Mouse (Mus musculus): Measurements from ENCODE around the gene Cyp27a1. TPM values are rescaled to one million over a fixed set of nuclear protein-coding genes. Genes with fewer than 3 reads are reported as not detected.

Gene Cyp27a1
- total and polyA plus RNA-seq, 2 experiments from 2014 or later, result 2.6 to 4.4 TPM

DNA sequence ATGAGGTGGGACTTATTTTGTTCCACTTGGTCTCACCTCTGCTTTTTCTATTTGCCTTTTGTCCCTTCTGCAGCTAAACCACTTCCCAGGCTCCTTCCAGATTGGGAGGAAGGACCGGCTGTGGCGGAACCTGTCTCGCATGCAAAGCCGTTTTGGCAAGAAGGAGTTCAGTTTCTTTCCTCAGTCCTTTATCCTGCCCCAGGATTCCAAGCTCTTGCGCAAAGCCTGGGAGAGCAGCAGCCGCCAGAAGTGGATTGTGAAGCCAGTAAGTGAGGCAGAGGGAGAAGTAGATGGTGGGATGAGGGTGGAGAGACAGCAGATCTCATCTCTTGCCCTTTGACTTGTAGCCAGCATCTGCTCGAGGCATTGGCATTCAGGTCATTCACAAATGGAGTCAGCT lies 26.2 kb upstream of the Cyp27a1 start:
- Histone ChIP-seq H3K4me3 (ENCODE audit: low read depth, low read length) (no peak overlapping the region), H3K4me2 (ENCODE audit: low read depth, low read length, poor library complexity, severe bottlenecking) (no peak overlapping the region), H3K27me3 (ENCODE audit: insufficient read depth, low read length) (no peaks in the 10 kb centered on the region), H3K9me3 (ENCODE audit: low read length) (no peaks in the 10 kb centered on the region), H3K9ac (replicated peaks; ENCODE audit: low read length, poor library complexity, severe bottlenecking) (no peak overlapping the region), H3K4me1 (ENCODE audit: insufficient read depth, low read length) (no peaks in the 10 kb centered on the region), H3K36me3 (ENCODE audit: insufficient read depth, low read length) (peaks cover 68% of the 10 kb centered on the region), H3K27ac (ENCODE audit: low read depth, low read length) (no peak overlapping the region)
- DNase-seq (ENCODE audit: low spot score), result no peak
- 88% methylated on average over 7 of the region's 7 CpGs for WGBS
- no peak for TF ChIP-seq CTCF (IDR thresholded peaks at IDR 0.05)
- ATAC-seq (ENCODE audit: low FRiP score), result no peak

DNA sequence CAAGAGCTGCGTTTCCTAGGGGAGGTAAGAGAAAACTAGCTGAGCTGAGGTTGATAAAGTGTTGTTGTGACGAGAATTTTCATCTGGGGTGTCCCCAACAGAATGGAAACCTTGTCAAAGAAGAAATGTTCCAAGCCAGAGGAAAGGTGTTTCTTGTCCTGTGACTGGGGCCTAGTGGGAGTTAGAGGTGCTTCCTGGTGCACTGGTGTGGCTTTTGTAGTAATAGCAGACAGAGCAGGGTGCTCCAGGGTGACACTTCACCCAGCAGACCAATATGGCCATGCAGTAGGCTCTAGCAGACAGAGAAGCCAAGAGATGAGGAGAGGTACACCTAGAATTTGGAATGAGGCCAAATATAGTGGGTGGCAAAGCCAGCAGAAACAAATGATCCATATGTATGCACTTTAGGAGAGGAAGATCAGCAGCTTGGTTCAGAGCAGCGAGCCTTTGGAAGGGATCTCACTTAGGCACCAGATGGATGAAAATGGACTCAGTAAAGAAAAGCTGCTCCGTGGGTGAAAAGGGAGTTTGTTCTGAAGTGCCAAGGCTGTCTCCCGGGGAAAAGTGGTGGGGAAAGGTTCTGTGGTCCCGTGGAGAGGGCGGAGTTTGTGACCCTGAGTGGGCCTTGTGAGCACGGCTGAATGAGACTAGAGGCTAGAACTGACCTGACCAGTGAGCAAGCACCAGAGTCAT lies 19.3 kb upstream of the Cyp27a1 start:
- Histone ChIP-seq H3K4me3 (ENCODE audit: low read depth, low read length) (no peak overlapping the region), H3K9me3 (ENCODE audit: low read length) (no peaks in the 10 kb centered on the region), H3K4me2 (ENCODE audit: low read depth, low read length, poor library complexity, severe bottlenecking) (no peak overlapping the region), H3K27me3 (ENCODE audit: insufficient read depth, low read length) (no peaks in the 10 kb centered on the region), H3K27ac (ENCODE audit: low read depth, low read length) (no peak overlapping the region), H3K36me3 (ENCODE audit: insufficient read depth, low read length) (peaks cover 60% of the 10 kb centered on the region), H3K9ac (replicated peaks; ENCODE audit: low read length, poor library complexity, severe bottlenecking) (no peak overlapping the region), H3K4me1 (ENCODE audit: insufficient read depth, low read length) (no peaks in the 10 kb centered on the region)
- no peak for DNase-seq (ENCODE audit: low spot score)
- no peak for TF ChIP-seq CTCF (IDR thresholded peaks at IDR 0.05)
- WGBS, result 91% methylated on average over 8 of the region's 8 CpGs
- ATAC-seq (ENCODE audit: low FRiP score), result no peak

DNA sequence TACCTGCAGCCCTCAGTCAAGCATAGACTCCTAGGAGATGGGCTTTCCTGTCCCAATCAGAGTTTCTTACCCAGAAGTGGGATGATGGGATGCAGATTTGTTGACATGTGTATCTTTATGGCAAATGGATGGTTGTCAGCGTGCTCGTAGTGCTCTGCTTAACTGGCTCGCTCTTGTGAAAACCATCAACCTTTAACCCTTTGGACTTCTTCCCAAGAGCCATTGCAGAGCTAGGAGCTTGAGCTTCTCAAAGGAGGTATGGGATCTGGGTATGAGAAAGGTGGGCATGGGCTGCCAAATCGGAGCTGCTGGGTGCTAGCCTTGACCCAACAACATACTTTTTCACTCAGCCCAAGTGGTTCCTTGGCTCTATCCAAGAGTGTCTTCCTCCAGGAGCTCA lies 17.5 kb upstream of the Cyp27a1 start:
- H3K4me2 ChIP-seq (ENCODE audit: low read depth, low read length, poor library complexity, severe bottlenecking), result no peak overlapping the region
- no peaks in the 10 kb centered on the region for H3K4me1 ChIP-seq (ENCODE audit: insufficient read depth, low read length)
- H3K36me3 ChIP-seq (ENCODE audit: insufficient read depth, low read length), result peaks cover 51% of the 10 kb centered on the region
- DNase-seq (ENCODE audit: low spot score) (no peak), ATAC-seq (ENCODE audit: low FRiP score) (no peak)
- no peak overlapping the region for H3K9ac ChIP-seq (replicated peaks; ENCODE audit: low read length, poor library complexity, severe bottlenecking)
- H3K4me3 ChIP-seq (ENCODE audit: low read depth, low read length), result no peak overlapping the region
- 96% methylated on average over 4 of the region's 4 CpGs for WGBS
- H3K9me3 ChIP-seq (ENCODE audit: low read length), result no peaks in the 10 kb centered on the region
- no peak overlapping the region for H3K27ac ChIP-seq (ENCODE audit: low read depth, low read length)
- no peaks in the 10 kb centered on the region for H3K27me3 ChIP-seq (ENCODE audit: insufficient read depth, low read length)
- no peak for TF ChIP-seq CTCF (IDR thresholded peaks at IDR 0.05)

DNA sequence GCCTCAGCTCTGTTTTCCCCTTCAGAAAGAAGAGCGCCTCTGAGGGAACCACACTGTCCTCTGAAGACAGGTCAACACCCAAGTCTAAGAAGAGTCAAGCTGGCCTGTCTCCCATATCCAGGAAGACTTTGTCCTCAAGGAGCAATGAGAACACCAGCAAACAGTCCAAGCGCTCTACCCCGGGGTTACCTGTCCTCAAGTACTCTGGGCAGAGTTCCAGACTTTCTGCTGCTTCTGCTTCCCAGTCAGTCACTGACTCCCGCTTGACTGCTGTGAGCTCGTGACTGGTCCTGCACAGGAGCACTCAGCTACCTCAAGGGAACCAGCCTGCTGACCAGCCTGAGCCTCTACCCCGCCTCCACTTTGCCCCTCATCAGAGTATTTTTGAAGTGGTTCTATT lies 16.0 kb upstream of the Cyp27a1 start:
- H3K36me3 ChIP-seq (ENCODE audit: insufficient read depth, low read length), result peaks cover 42% of the 10 kb centered on the region

DNA sequence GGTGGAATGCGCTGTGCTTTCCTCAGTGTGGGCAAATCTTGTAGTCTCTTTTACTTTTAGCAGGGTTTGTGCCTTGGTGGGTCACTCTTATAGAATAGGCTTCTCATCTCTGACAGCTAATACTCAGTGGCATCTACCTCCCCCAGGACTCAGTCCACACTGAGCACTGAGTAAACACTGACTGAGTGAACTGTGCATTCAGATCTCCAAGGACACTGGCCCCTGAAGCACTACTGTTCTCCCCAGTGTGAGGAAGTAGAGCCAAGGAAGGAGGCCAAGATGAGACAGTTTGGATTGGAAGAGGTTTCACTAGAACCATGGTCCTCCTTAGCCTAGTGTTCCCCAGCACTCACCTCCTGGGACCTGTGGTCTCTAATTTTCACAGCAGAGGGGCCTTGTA lies 15.0 kb upstream of the Cyp27a1 start:
- H3K4me1 ChIP-seq (ENCODE audit: insufficient read depth, low read length), result no peaks in the 10 kb centered on the region
- WGBS, result 100% methylated on average over 1 of the region's 1 CpGs
- H3K36me3 ChIP-seq (ENCODE audit: insufficient read depth, low read length), result peaks cover 42% of the 10 kb centered on the region

More for the DNA sequence above, 16.0 kb upstream of the Cyp27a1 start:
- no peak for TF ChIP-seq CTCF (IDR thresholded peaks at IDR 0.05)
- no peaks in the 10 kb centered on the region for H3K27me3 ChIP-seq (ENCODE audit: insufficient read depth, low read length)
- H3K27ac ChIP-seq (ENCODE audit: low read depth, low read length), result no peak overlapping the region
- DNase-seq (ENCODE audit: low spot score) (no peak), ATAC-seq (ENCODE audit: low FRiP score) (no peak)
- H3K4me1 ChIP-seq (ENCODE audit: insufficient read depth, low read length), result no peaks in the 10 kb centered on the region
- H3K9me3 ChIP-seq (ENCODE audit: low read length), result no peaks in the 10 kb centered on the region
- no peak overlapping the region for H3K4me3 ChIP-seq (ENCODE audit: low read depth, low read length)
- WGBS, result 95% methylated on average over 6 of the region's 6 CpGs
- H3K4me2 ChIP-seq (ENCODE audit: low read depth, low read length, poor library complexity, severe bottlenecking), result no peak overlapping the region
- no peak overlapping the region for H3K9ac ChIP-seq (replicated peaks; ENCODE audit: low read length, poor library complexity, severe bottlenecking)

DNA sequence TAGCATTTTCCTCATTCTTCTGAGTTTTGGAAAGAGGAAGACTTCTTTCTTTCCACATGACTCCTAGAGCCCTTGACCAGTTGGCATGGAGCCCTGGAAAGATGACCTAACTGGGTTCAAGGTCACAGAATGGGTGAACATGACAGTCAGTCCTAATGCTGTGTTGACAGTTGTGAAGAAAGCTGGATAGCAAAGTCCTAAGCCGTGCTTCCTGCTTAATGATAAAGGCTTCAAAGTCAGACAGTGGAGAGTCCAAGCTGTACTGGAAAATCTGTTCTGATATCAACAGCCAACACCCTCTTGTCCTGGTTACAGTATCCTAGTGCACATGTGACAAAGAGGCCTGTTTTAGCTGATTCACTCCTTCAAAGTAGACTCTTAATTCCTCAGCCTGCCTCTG lies 14.6 kb upstream of the Cyp27a1 start:
- H3K36me3 ChIP-seq (ENCODE audit: insufficient read depth, low read length), result peaks cover 42% of the 10 kb centered on the region
- no peak overlapping the region for H3K4me3 ChIP-seq (ENCODE audit: low read depth, low read length)
- H3K27ac ChIP-seq (ENCODE audit: low read depth, low read length), result no peak overlapping the region
- ATAC-seq (ENCODE audit: low FRiP score), result no peak
- 96% methylated on average over 1 of the region's 1 CpGs for WGBS
- no peak for DNase-seq (ENCODE audit: low spot score)
- H3K9ac ChIP-seq (replicated peaks; ENCODE audit: low read length, poor library complexity, severe bottlenecking), result no peak overlapping the region
- no peaks in the 10 kb centered on the region for H3K27me3 ChIP-seq (ENCODE audit: insufficient read depth, low read length)
- no peak overlapping the region for H3K4me2 ChIP-seq (ENCODE audit: low read depth, low read length, poor library complexity, severe bottlenecking)
- TF ChIP-seq CTCF (IDR thresholded peaks at IDR 0.05), result no peak
- H3K4me1 ChIP-seq (ENCODE audit: insufficient read depth, low read length), result no peaks in the 10 kb centered on the region
- H3K9me3 ChIP-seq (ENCODE audit: low read length), result no peaks in the 10 kb centered on the region

More for the DNA sequence above, 15.0 kb upstream of the Cyp27a1 start:
- DNase-seq (ENCODE audit: low spot score) (no peak), ATAC-seq (ENCODE audit: low FRiP score) (no peak)
- TF ChIP-seq CTCF (IDR thresholded peaks at IDR 0.05), result no peak
- no peak overlapping the region for H3K4me2 ChIP-seq (ENCODE audit: low read depth, low read length, poor library complexity, severe bottlenecking)
- no peaks in the 10 kb centered on the region for H3K9me3 ChIP-seq (ENCODE audit: low read length)
- H3K9ac ChIP-seq (replicated peaks; ENCODE audit: low read length, poor library complexity, severe bottlenecking), result no peak overlapping the region
- no peak overlapping the region for H3K27ac ChIP-seq (ENCODE audit: low read depth, low read length)
- H3K4me3 ChIP-seq (ENCODE audit: low read depth, low read length), result no peak overlapping the region
- no peaks in the 10 kb centered on the region for H3K27me3 ChIP-seq (ENCODE audit: insufficient read depth, low read length)
